Mouse (Mus musculus): ENCODE results near the gene Tac4. TPM values are rescaled to one million over a fixed set of nuclear protein-coding genes. Genes with fewer than 3 reads are reported as not detected.

Tac4 gene
- polyA plus RNA-seq, 1 experiment from 2014 or later: not detected

DNA sequence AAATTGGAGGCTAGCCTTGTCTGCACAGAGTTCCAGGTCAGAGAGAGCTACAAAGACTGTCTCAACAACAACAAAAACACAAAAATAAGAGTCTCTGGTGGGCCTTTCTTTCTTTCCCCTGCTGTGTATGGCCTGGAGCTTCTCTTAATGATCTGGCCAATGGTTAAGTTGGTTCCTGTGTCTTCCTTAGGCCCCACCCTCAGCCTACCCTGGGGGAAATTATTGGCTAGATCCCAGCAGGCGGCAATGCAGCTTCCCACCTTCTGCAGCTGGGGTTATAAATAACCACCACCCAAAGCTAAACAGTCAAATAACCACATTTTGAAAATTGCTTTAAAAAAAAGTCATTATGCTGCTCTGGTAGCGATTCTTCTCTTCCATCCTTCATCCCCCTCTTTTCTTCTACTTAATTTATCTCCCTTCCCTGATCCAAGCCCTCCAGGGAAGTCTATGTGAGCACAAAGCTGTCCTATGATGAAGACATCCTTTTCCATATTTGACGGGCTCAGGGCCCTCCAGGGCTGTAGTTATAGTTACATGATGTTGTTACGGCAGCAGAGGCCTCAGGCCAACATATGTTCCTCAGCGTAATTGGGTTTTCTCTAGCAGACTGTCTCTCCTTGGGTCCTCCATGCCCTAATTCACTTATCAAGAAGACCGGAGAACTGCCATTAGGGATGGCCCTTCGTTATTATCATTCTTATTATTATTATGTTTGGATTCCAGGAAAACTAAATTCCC, 54.1 kb downstream of the Tac4 start:
- Histone ChIP-seq H3K4me1 (replicated peaks; ENCODE audit: control insufficient read depth, insufficient read depth, low read length) (no peaks in the 10 kb centered on the region), H3K36me3 (ENCODE audit: control insufficient read depth, insufficient read depth) (no peaks in the 10 kb centered on the region), H3K27ac (ENCODE audit: low read depth, low read length) (no peak overlapping the region), H3K4me2 (replicated peaks; ENCODE audit: low read depth) (no peak overlapping the region), H3K4me3 (ENCODE audit: low read depth, low read length) (no peak overlapping the region), H3K9ac (ENCODE audit: low read depth, low read length) (no peak overlapping the region), H3K9me3 (ENCODE audit: control insufficient read depth) (no peaks in the 10 kb centered on the region), H3K27me3 (replicated peaks; ENCODE audit: control insufficient read depth, insufficient read depth, low read length) (no peaks in the 10 kb centered on the region)
- 75% methylated on average over 7 of the region's 7 CpGs for WGBS
- no peak for ATAC-seq
- TF ChIP-seq CTCF (IDR thresholded peaks at IDR 0.05; ENCODE audit: low read depth): no peak

DNA sequence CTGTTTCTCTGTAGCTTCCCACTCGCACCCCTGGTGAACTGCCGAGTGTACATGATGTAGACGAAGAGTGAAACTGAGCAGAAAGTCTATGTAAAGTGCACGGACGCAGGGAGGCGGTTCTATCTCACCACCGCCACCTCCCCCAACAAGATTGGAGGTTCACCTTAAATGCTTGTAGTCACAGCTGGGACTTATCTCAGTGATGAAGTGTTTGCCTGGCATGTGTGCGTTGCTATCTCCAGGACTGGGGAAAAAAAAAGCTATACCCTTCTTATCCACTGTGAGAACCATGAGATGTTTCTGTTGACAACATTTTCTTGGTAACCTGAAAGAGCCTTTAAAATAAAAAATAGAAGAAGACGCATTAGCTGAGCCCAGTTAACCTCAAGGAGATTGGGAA, 56.8 kb downstream of the Tac4 start:
- Histone ChIP-seq H3K27ac (ENCODE audit: low read depth, low read length) (no peak overlapping the region), H3K4me1 (replicated peaks; ENCODE audit: control insufficient read depth, insufficient read depth, low read length) (no peaks in the 10 kb centered on the region), H3K36me3 (ENCODE audit: control insufficient read depth, insufficient read depth) (no peaks in the 10 kb centered on the region), H3K4me3 (ENCODE audit: low read depth, low read length) (no peak overlapping the region), H3K27me3 (replicated peaks; ENCODE audit: control insufficient read depth, insufficient read depth, low read length) (no peaks in the 10 kb centered on the region), H3K9me3 (ENCODE audit: control insufficient read depth) (no peaks in the 10 kb centered on the region), H3K9ac (ENCODE audit: low read depth, low read length) (no peak overlapping the region), H3K4me2 (replicated peaks; ENCODE audit: low read depth) (no peak overlapping the region)
- no peak for ATAC-seq
- 75% methylated on average over 9 of the region's 9 CpGs for WGBS
- no peak for TF ChIP-seq CTCF (IDR thresholded peaks at IDR 0.05; ENCODE audit: low read depth)

Other genes with a start within 250 kb of the Tac4 start
- gene Pdk2, start 220.2 kb upstream of the Tac4 start, polyA plus RNA-seq (2015; fragmentation: Nextera tagmentation; extraction: Ambion mirVana): 53.2 and 57.4 TPM in 2 replicates
- gene Itga3, start 184.7 kb upstream of the Tac4 start, polyA plus RNA-seq (2015; fragmentation: Nextera tagmentation; extraction: Ambion mirVana): 51.3 and 57.9 TPM in 2 replicates
- 0.30 and 0.44 TPM in 2 replicates for gene Dlx3, start 141.4 kb upstream of the Tac4 start, polyA plus RNA-seq (2015; fragmentation: Nextera tagmentation; extraction: Ambion mirVana)
- not detected in 2 replicates for gene Dlx4, start 115.3 kb upstream of the Tac4 start, polyA plus RNA-seq (2015; fragmentation: Nextera tagmentation; extraction: Ambion mirVana)
- 29.7 and 30.2 TPM in 2 replicates for gene Kat7, start 48.7 kb downstream of the Tac4 start, polyA plus RNA-seq (2015; fragmentation: Nextera tagmentation; extraction: Ambion mirVana)
- 5.5 and 7.4 TPM in 2 replicates for gene Fam117a, start 75.5 kb downstream of the Tac4 start, polyA plus RNA-seq (2015; fragmentation: Nextera tagmentation; extraction: Ambion mirVana)
- gene Slc35b1, start 123.2 kb downstream of the Tac4 start, polyA plus RNA-seq (2015; fragmentation: Nextera tagmentation; extraction: Ambion mirVana): 130 and 144 TPM in 2 replicates
- gene Spop, start 152.6 kb downstream of the Tac4 start, polyA plus RNA-seq (2015; fragmentation: Nextera tagmentation; extraction: Ambion mirVana): 54.1 and 61.2 TPM in 2 replicates